Mouse (Mus musculus): ENCODE data around the gene Wbp1.
A peak's percentile ranks its signal among the peaks of the same experiment; 100 is the strongest.

DNA sequence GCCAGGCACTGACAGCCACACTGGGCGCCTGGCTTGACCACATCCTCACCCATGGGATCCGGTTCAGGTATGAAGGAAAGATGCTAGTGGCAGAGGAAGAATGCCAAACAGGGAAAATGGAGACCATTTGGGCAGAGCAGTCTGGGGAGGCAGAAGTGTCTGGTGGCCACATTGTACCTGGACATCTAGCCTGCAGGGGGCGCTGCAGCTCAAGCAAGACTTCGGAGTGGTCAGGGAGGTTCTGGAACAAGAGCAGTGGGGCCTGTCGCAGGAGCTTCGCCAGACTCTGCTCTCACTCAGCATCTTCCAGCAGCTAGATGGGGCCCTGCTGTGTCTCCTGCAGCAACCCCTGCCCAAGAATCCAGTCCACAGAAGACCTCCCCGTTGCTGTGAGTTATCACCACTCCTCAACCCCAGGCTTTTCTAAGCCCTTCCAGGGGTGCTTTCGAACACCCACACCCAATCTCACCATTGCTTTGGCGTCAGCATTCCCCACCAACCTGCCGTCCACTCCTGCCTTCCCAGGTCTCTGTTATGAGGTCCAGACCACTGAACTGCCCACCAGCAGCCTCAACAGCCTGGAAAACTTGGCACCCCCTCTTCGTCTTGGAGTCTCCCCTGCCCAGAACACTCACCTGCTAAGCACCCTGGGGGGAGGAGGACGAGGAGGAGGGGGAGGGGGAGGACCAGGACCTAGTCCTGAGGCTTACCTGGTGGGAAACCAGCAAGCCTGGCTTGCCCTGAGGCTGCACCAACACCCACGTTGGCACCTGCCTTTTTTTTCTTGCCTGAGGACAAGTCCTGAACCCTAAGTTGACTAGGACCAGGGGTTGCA, 13.6 kb downstream of the Wbp1 start:
- TF ChIP-seq CTCF (IDR thresholded peaks at IDR 0.05) (peak; percentile 83), POLR2A (IDR thresholded peaks at IDR 0.05; ENCODE audit: insufficient read depth, low read depth, low read length) (no peak), EP300 (IDR thresholded peaks at IDR 0.05; ENCODE audit: insufficient read depth, low read depth, low read length) (no peak)

All from heart, adult 2 months (tissue).